Mouse (Mus musculus) bone marrow, adult 2 months (tissue): ENCODE results near the gene Hacd1.

Experiments used
- CTCF ChIP-seq: fragments of 200-500 bp; IDR thresholded peaks from 2 replicates; pipeline ENCODE4 v1.5.1; 2011; ENCODE audit warnings: low read length, control low read depth; ENCODE audit not compliant: control insufficient read depth, insufficient read depth
- POLR2A ChIP-seq: fragments of 200-500 bp; IDR thresholded peaks from 2 replicates; pipeline ENCODE4 v1.6.1; 2011; ENCODE audit warnings: low read depth, mild to moderate bottlenecking, control low read depth, low read length, borderline replicate concordance; ENCODE audit not compliant: control insufficient read depth

- TF ChIP-seq POLR2A, result no peak
- TF ChIP-seq CTCF, result no peak
These were observed 219.6 kb downstream of the Hacd1 start for GRCm38 (mm10) chr2:13836310-13836709.
